Mouse (Mus musculus) retina, postnatal 7 days (tissue): Measurements from ENCODE around the gene Shbg.
A peak's percentile ranks its signal among the peaks of the same experiment; 100 is the strongest.

ENCODE experiments used
- DNase-seq: peaks from one replicate; pipeline ENCODE4 v3.0.0-alpha.2; 2012; ENCODE audit warnings: low read depth, low spot score

The Shbg gene

GRCm38 (mm10) chr11:69601768-69602167, 15.9 kb downstream of the Shbg start:
- no peak for DNase-seq

GRCm38 (mm10) chr11:69600098-69600497, 17.6 kb downstream of the Shbg start:
- DNase-seq = no peak

GRCm38 (mm10) chr11:69599436-69599835, 18.3 kb downstream of the Shbg start:
- no peak for DNase-seq

- DNase-seq = no peak
Measured at GRCm38 (mm10) chr11:69594853-69595252, 22.9 kb downstream of the Shbg start.

GRCm38 (mm10) chr11:69592799-69593198, 24.9 kb downstream of the Shbg start:
- no peak for DNase-seq

GRCm38 (mm10) chr11:69591899-69592637, 25.6 kb downstream of the Shbg start:
- peak; percentile 84 for DNase-seq

GRCm38 (mm10) chr11:69591424-69591823, 26.3 kb downstream of the Shbg start:
- no peak for DNase-seq

GRCm38 (mm10) chr11:69590622-69591021, 27.1 kb downstream of the Shbg start:
- DNase-seq = no peak

- no peak for DNase-seq
Measured at GRCm38 (mm10) chr11:69589207-69589834, 28.4 kb downstream of the Shbg start.

- DNase-seq = no peak
Measured at GRCm38 (mm10) chr11:69585718-69586325, 31.9 kb downstream of the Shbg start.

- no peak for DNase-seq
Measured at GRCm38 (mm10) chr11:69584937-69585336, 32.8 kb downstream of the Shbg start.

- no peak for DNase-seq
Measured at GRCm38 (mm10) chr11:69584008-69584407, 33.7 kb downstream of the Shbg start.

GRCm38 (mm10) chr11:69582230-69582805, 35.4 kb downstream of the Shbg start:
- DNase-seq = no peak

GRCm38 (mm10) chr11:69581814-69582213, 35.9 kb downstream of the Shbg start:
- DNase-seq = no peak

- DNase-seq = peak; percentile 84
Measured at GRCm38 (mm10) chr11:69581147-69581688, 36.5 kb downstream of the Shbg start.

GRCm38 (mm10) chr11:69580572-69581146, 37.0 kb downstream of the Shbg start:
- DNase-seq = no peak

- DNase-seq = peak; percentile 84
Measured at GRCm38 (mm10) chr11:69580091-69580514, 37.6 kb downstream of the Shbg start, which contains the start of the genes Wrap53 and Trp53. TSS of gene Wrap53 (minus strand) at chr11:69580255. TSS of gene Trp53 (plus strand) at chr11:69580359.

GRCm38 (mm10) chr11:69579128-69580017, 38.3 kb downstream of the Shbg start:
- peak; percentile 97 for DNase-seq

- no peak for DNase-seq
Measured at GRCm38 (mm10) chr11:69578301-69578700, 39.4 kb downstream of the Shbg start.

- no peak for DNase-seq
Measured at GRCm38 (mm10) chr11:69576307-69576706, 41.4 kb downstream of the Shbg start.

GRCm38 (mm10) chr11:69575220-69575619, 42.5 kb downstream of the Shbg start:
- no peak for DNase-seq
